8 mouse cellular contexts compared by ENCODE assay signal in the genomic region with DNA sequence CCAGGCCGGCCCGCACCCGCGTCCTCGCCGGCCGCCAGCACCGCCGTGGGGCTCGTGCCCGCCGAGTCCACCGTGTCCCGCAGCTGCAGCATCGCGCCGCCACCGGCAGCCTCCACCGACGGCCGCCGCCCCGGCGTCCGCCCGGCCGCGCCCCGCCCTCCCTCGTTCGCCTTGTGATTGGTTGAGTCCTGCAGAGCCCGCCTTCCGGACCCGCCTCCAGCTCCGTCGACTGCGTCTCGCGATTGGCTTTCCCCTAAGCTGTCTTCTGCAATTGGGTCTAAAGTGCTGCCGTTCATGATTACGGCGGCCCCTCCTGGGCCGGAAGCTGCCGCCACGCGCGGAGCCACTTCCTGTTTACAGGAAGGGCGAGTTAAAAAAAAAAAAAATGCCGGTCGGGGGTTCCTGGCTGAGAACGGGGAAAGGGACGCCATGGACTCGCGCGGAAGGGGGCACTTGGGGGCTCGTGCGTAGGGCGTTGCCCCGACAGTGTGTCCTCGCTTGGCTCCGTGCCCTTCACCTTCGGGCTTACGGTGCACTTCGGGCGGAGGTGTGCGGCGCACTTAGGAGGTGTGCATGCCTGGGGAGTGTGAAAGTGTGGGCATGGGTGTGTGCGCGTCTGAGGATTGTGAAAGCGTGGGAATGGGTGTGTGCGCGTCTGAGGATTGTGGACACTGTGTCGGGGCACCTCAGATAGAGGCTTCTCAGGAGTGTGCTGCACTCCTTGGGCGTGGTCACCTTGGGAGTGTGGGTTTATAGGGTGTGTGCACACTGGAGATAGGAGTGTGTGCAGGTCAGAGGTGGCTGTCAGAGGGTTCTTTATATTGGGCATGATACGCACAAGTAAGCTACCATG. TPM values are rescaled to one million over a fixed set of nuclear protein-coding genes. Genes with fewer than 3 reads are reported as not detected.
DNase-seq lines count a peak whose midpoint lies in the region; ATAC-seq and TF ChIP-seq lines count a peak whose summit lies in the region.

Tprgl (minus strand) TSS at position 129 of the 853 bp plus-strand sequence.

- no peaks in the 10 kb centered on the region for H3K9me3 ChIP-seq in ES-E14 (ENCODE audit: control insufficient read depth, insufficient read depth, low read depth, low read length)
- H3K9me3 ChIP-seq in forebrain, embryonic 15.5 days = no peaks in the 10 kb centered on the region

- peaks cover 28% of the 10 kb centered on the region for H3K36me3 ChIP-seq in ES-E14 (ENCODE audit: control insufficient read depth, insufficient read depth, low read length, poor library complexity, severe bottlenecking)
- peaks cover 30% of the 10 kb centered on the region for H3K36me3 ChIP-seq in forebrain, embryonic 15.5 days

- no peak for TF ChIP-seq CTCF in lung, adult 2 months (IDR thresholded peaks at IDR 0.05; ENCODE audit: insufficient read depth, low read length)

- in situ Hi-C loops in ES-E14 (cut with MboI; ENCODE audit: low sequenced_read_pairs in 2 of 2, unreplicated experiment in 2 of 2) = loop anchor here in 1 of 2 experiments (5.0 kb wide), 1 partner anchor 47 kb away; no protein-coding TSS in a partner anchor

- peaks cover 0 to 6% of the 10 kb centered on the region in 2 experiments; a peak in 1 of 4 replicates for H3K4me1 ChIP-seq in ES-E14 (ENCODE audit: control insufficient read depth in 2 of 2, insufficient read depth in 2 of 2, low read length in 2 of 2, poor library complexity in 1 of 2)
- peaks cover 19% of the 10 kb centered on the region for H3K4me1 ChIP-seq in forebrain, embryonic 15.5 days
- H3K4me1 ChIP-seq in lung, adult 2 months (ENCODE audit: control insufficient read depth, insufficient read depth, low read length) = peaks cover 14% of the 10 kb centered on the region

- intact Hi-C loops in heart, postnatal 25 days (cut with DNase I) = no loop called here

- WGBS in forebrain, embryonic 15.5 days = under 1% methylated on average over 58 of the region's 75 CpGs
- WGBS in lung, adult 2 months = 1% methylated on average over 75 of the region's 75 CpGs

- H3K4me3 ChIP-seq in ES-E14 (ENCODE audit: insufficient read depth in 1 of 2, low read depth in 1 of 2, low read length in 2 of 2, poor library complexity in 1 of 2, severe bottlenecking in 1 of 2) = peak within 1 kb of the TSS; percentile 86 to 99
- peak within 1 kb of the TSS; percentile 81 for H3K4me3 ChIP-seq in forebrain, embryonic 15.5 days
- peak within 1 kb of the TSS; percentile 98 for H3K4me3 ChIP-seq in lung, adult 2 months (replicated peaks; ENCODE audit: extremely low read depth, low read depth, low read length)

- peak within 1 kb of the TSS; percentile 89 for H3K9ac ChIP-seq in ES-E14 (ENCODE audit: insufficient read depth, low read depth, low read length, poor library complexity, severe bottlenecking)
- H3K9ac ChIP-seq in forebrain, embryonic 15.5 days (replicated peaks) = peak within 1 kb of the TSS; percentile 72

- peak; percentile 53; the same call in 1 of the 2 replicates for TF ChIP-seq POLR2A in lung, adult 2 months (IDR thresholded peaks at IDR 0.05; ENCODE audit: borderline replicate concordance, extremely low read depth, low read depth, low read length)

- peak within 1 kb of the TSS; percentile 90 for H3K4me2 ChIP-seq in forebrain, embryonic 15.5 days (replicated peaks)

- H3K27me3 ChIP-seq in forebrain, embryonic 15.5 days = no peaks in the 10 kb centered on the region

- H3K27ac ChIP-seq in ES-E14 (ENCODE audit: insufficient read depth, low read depth, low read length, poor library complexity, severe bottlenecking) = peak within 1 kb of the TSS; percentile 20; the same call in 1 of the 2 replicates
- H3K27ac ChIP-seq in forebrain, embryonic 15.5 days (replicated peaks) = peak within 1 kb of the TSS; percentile 58

- peak; percentile 86 for DNase-seq in ES-E14 (ENCODE audit: low read depth, low spot score)
- DNase-seq in cerebellum, adult 11-12 months = peak; percentile 97
- DNase-seq in heart, postnatal 25 days (ENCODE audit: low spot score) = peak; percentile 94
- peak; percentile 95 to 98 for DNase-seq in layer of hippocampus, adult 18-20 months (ENCODE audit: low spot score in 2 of 2)
- DNase-seq in lung, adult 2 months = peak; percentile 97
- DNase-seq in thymus, adult 18-20 months = peak; percentile 94 to 95

- peak; percentile 98 for ATAC-seq in forebrain, embryonic 15.5 days (replicated peaks)
- peak; percentile 94 for ATAC-seq in neutrophil, adult 5-6 weeks (ENCODE audit: extremely low read depth, insufficient number of reproducible peaks, low FRiP score, poor library complexity, severe bottlenecking)

TF ChIP-seq in ES-E14, 5 proteins besides CTCF, POLR2A, EP300 and RAD21:
- TF ChIP-seq ZNF384 (IDR thresholded peaks at IDR 0.05; ENCODE audit: low read depth, low read length) (peak; percentile 98), HCFC1 (IDR thresholded peaks at IDR 0.05; ENCODE audit: borderline replicate concordance, insufficient read depth, low read length) (no peak), MAFK (IDR thresholded peaks at IDR 0.05; ENCODE audit: insufficient read depth, low read depth, low read length) (0 out of 2 replicates have a peak, but pooled peaks have one; percentile 19), CHD2 (IDR thresholded peaks at IDR 0.05; ENCODE audit: low read depth, low read length) (peak; percentile 71), ZC3H11A (IDR thresholded peaks at IDR 0.05; ENCODE audit: borderline replicate concordance, low read depth, low read length) (no peak)

RNA-seq across cellular contexts. Expression of gene Tprgl, which starts in this region (rescaled TPM):
- total RNA-seq in ES-E14 (2012; rRNA removed) = 64.5 and 68.1 TPM in 2 replicates
- polyA plus RNA-seq in forebrain, embryonic 15.5 days (2015; fragmentation: Nextera tagmentation; extraction: Ambion mirVana) = 164 and 171 TPM in 2 replicates
- 100 to 1,000 TPM; 118 to 124 TPM for total RNA-seq in heart, postnatal 25 days (2021)
- total RNA-seq in layer of hippocampus, adult 18-20 months (2021) = 100 to 1,000 TPM; 196 to 199 TPM
- polyA plus RNA-seq in lung, adult 2 months (2012; rRNA removed) = 223 and 276 TPM in 2 replicates
- 161 and 163 TPM in 2 replicates for total RNA-seq in neutrophil, adult 5-6 weeks (2017)

Comparison
In these comparisons a context has a peak if more than half of its experiments do, and no peak if none do; other contexts are left out.
1. Peak in every context shown above with its lines: DNase-seq, ATAC-seq, H3K4me3 ChIP-seq and H3K27ac ChIP-seq.